Mouse (Mus musculus) lung, adult 2 months (tissue): ENCODE measurements around the gene Nop56.

Experiments used
- CTCF ChIP-seq: fragments of 200-500 bp; IDR thresholded peaks from 2 replicates; pipeline ENCODE4 v1.5.1; 2011; ENCODE audit warnings: mild to moderate bottlenecking, low read length, control low read depth; ENCODE audit not compliant: insufficient read depth
- POLR2A ChIP-seq: fragments of 200-500 bp; IDR thresholded peaks from 2 replicates; pipeline ENCODE4 v1.6.1; 2011; ENCODE audit warnings: low read depth, mild to moderate bottlenecking, control low read depth, low read length, borderline replicate concordance; ENCODE audit errors: extremely low read depth

GRCm38 (mm10) chr2:130291434-130291833, 17.2 kb downstream of the Nop56 start:
- no peak for TF ChIP-seq POLR2A
- TF ChIP-seq CTCF, result peak; percentile 67
